Mouse (Mus musculus) urinary bladder, postnatal 25 days (tissue): ENCODE measurements around the gene Rab7b.

ENCODE experiments used
- DNase-seq: peaks from one replicate; pipeline ENCODE4 v3.0.0; 2022; ENCODE audit warnings: low spot score

The Rab7b gene

GRCm38 (mm10) chr1:131688475-131688874 lies at the start of gene Rab7b:
Gene Rab7b, plus strand, starts transcription at chr1:131688695.
- peak; percentile 62 for DNase-seq

- DNase-seq, result no peak
Observed at GRCm38 (mm10) chr1:131640062-131640461, 48.4 kb upstream of the Rab7b start.

GRCm38 (mm10) chr1:131641565-131641964 lies 46.9 kb upstream of the Rab7b start:
- no peak for DNase-seq

GRCm38 (mm10) chr1:131642251-131642650 lies 46.2 kb upstream of the Rab7b start:
- DNase-seq, result no peak

DNA sequence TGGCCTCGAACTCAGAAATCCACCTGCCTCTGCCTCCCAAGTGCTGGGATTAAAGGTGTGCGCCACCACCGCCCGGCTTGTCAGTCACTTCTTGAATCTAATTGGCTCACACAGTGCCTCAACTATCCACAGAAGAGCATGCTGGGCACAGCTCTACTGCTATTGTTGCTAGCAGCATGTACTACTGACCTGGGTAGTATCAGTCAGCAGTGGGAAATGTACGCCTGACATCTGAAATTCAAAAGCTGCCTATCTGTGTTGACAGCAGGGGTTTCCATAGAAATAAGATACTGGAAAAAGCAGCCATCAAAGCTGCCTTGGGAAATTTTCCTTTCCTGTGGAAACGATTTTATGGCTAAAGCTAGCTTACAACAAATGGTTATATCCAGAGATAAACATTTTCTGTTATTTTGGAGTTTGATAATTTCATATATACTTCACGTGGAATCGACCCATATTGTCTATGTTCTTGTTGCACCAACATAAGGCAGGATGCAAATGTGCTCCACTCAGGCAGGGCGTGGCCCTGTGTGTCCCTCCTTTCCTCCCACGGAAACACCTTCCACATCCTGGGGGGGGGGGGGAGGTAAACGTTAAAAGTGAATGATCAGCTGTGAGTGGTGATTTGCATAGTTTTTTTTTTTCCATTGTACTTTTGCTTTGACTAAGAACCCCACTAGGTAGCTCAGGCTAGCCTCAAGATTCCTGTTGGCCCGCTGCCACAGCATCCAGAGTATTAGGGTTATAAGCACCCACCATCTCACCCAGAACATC lies 35.6 kb upstream of the Rab7b start:
- DNase-seq, result no peak

- DNase-seq, result no peak
Observed at GRCm38 (mm10) chr1:131655601-131656000, 32.9 kb upstream of the Rab7b start.

DNA sequence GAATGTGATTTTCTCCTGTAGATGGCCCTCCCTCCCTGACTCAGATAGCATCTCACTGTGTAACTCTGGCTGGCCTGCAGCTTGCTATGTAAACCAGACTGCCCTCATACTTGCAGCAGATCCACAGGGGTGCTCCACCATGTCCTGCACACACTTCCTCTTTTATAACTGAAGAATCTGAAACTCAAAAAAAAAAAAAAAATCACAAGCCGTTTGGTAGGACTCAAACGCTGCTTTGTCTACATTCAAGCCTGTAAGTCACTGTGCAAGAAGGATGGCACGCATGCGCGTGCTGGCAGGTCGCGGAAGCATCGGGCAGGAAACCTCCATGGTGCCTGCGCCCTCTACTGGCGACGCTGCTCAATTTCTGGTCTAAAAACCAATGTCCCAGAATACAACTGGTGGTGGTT lies 30.5 kb upstream of the Rab7b start:
- DNase-seq, result peak; percentile 89

- DNase-seq, result no peak
Observed at GRCm38 (mm10) chr1:131659512-131660085, 28.9 kb upstream of the Rab7b start.

GRCm38 (mm10) chr1:131660266-131660665 lies 28.2 kb upstream of the Rab7b start:
- DNase-seq, result no peak

DNA sequence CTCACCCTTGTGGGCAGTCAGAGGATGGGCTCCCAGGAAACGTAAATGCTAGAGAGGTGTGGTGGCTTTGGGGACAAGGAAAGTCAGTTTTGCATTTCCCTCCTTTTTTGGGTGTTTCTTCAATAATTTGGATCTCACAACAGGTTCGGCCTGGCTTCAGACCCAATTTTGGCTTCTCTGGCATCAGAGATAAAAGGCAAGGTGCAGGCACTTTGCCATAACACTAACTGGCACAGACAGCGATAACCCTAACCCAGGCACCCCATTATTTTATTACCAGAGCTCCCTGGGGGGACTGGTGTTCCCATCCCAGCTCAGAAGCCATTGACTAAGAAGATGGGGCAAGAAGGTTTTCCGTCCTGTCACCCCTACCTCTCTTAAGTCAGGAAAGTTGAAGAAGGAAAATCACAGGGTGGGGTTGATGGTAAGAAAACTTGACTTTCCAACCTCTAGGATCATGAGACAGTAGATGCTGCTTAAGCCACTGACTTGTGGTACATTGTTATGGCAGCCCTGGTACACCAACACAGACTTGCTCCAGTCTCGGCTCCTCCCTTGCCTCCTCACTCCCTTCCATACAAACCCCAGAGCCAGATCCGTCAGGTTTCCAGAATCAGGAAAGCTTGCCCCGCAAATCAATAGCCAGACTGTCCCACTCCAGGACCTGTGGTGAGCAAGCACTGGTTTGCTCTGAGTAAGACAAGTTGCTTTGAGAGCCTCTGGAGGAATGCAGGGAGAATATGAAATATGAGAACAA lies 27.6 kb upstream of the Rab7b start:
- DNase-seq, result no peak

GRCm38 (mm10) chr1:131661749-131662148 lies 26.7 kb upstream of the Rab7b start:
- DNase-seq, result no peak

- DNase-seq, result no peak
Observed at GRCm38 (mm10) chr1:131663286-131663995, 25.1 kb upstream of the Rab7b start.

DNA sequence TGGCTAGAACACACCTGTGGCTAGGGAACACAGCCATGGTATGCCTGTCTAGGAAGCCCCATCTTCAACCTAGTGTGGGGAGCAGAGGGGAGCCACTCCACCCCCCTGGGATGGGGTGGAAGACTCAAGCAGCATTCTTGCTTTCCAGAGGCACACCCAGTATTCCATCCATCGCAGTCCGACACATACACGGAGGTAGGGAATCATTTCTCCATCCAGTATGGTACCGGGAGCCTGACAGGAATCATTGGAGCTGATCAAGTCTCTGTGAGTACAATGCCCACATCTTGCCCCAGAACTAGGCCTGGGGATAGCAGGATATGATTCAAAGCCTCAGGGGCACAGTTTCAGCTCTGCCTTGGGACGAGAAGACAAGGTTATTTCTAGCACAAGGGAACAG lies 24.4 kb upstream of the Rab7b start:
- no peak for DNase-seq

- no peak for DNase-seq
Observed at GRCm38 (mm10) chr1:131665886-131666285, 22.6 kb upstream of the Rab7b start.

DNA sequence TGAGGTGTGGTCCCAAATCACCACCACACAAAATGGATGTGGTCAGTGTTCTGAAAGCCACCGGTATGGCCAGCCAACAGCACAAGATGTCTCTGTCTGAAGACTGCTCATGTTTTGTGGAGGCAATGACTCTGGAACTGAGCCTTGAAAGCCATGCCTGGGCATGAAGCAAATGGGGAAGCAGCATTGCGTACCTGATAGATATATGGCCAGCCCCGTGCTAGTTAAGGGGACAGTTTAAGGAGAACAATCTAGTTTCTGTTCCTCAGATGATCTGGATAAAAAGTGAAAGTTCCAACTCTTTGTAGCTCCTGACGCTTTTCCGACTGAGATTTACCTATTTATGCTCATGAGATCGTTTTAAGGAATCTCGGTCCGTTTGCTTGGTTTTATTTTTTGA lies 17.4 kb upstream of the Rab7b start:
- DNase-seq, result no peak

- DNase-seq, result no peak
Observed at GRCm38 (mm10) chr1:131672361-131672760, 16.1 kb upstream of the Rab7b start.

DNA sequence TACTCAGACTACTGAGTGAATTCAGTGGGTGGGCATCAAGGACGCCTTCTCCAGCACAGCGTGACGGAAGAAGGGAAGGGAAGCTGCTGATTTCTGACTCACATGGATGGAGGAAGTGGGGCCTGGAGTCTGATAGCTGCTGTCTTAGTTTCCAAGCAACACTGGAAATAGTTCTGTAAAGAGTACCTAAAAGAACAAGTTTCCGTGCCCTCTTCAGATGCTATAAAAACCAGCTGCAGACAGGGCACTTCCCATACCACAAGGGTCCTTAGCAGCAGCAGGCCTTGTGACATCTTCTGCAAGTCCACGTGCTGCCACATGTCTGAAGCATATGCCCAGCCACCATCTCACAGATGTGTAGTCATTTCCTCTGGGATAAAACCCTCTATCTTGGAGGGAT lies 8.9 kb upstream of the Rab7b start:
- no peak for DNase-seq

DNA sequence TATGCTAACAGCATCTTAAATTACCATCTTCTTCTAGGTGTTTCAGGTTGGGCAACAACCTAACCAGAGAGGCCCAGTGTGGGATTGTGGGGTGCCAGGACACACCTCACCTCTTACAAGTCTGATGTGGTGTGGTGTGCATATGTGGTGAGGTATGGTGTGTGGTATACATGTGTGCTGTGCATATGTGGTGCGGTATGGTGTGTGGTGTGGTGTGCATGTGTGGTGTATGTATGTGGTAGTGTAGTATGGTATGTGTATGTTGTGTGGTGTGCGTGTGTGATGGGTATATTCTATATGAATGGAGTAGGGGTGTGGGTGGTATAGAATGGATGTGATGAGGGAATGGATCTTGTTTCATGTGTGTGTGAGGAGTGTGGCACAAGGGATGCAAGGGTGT lies 756 bp upstream of the Rab7b start:
- no peak for DNase-seq

GRCm38 (mm10) chr1:131689016-131689415 lies 521 bp downstream of the Rab7b start:
- DNase-seq, result no peak

DNA sequence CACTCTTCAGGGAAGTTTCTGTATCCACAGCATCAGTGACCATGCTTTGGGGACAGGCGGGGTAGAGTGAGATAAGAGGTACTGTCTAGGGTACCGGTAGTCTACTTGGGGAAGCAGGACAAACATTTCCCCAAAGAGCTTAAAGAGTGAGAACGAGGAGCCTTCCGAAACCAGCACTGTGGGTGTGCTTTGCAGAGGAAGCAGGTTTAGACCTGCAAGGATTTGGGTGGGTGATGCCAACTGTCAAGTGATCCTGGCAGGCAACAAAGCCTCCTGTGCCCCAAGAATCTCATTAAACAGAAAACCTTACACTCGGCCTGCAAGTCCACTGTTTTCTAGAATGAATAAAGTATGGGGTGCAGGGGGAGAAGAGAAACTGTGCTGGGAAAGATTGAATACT lies 1.4 kb downstream of the Rab7b start:
- DNase-seq, result no peak

DNA sequence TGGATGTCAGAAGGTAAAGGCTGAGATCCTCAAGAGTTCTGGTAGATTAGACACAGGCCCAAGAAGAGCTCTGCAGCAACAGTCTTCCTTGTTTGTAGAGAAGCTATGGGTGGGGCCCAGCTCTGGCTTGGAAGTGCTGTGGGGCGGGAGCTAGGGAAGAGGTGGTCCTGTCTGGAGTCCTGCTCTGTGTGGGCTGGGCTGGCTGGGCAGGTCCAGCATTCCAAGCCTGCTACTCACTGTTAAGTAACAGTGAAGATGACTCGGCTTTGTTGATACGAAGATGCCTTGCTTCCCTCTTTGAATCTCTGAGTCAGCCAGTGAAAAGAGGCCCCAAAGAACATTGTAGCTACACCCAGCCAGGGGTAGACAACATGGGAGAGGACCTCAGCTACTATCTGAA lies 1.9 kb downstream of the Rab7b start:
- peak; percentile 66 for DNase-seq

DNA sequence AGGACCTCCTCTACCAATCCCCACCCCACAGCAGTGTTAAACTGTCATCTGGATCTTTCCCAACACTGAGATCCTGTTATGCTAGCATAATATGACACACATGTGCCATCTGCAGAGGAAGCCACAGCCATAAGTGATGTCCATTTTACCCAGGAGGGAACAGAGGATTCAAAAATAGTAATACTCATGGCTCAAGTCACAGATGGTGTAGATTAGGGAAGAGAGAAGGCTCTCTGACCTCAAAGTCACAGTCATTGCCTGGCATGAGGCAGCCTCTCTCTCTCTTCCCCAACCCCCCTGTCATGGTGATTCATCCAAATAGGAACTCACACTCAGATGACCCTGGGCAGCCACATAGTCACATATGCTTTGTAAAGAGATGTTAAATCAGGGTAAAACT lies 2.9 kb downstream of the Rab7b start:
- DNase-seq, result no peak

- no peak for DNase-seq
Observed at GRCm38 (mm10) chr1:131695308-131695707, 6.8 kb downstream of the Rab7b start.
